Comparison of ENCODE assay signal across 9 mouse cellular contexts in genomic region chr16:94303203-94303535, GRCm38 (mm10). TPM values are rescaled to one million over a fixed set of nuclear protein-coding genes. Genes with fewer than 3 reads are reported as not detected.
A peak's percentile ranks its signal among the peaks of the same experiment; 100 is the strongest.
DNase-seq lines count a peak whose midpoint lies in the region; ATAC-seq and TF ChIP-seq lines count a peak whose summit lies in the region.
"Had no signal": no experiment of that assay in that cellular context is flagged by ENCODE, and none has a peak within 500 bp of the region (broad histone marks: within the 10 kb centered on the region; RNA-seq: fewer than 3 reads in every experiment).

No protein-coding gene starts in this region.

- H3K27ac ChIP-seq in cerebellum, adult 2 months (ENCODE audit: insufficient read depth, low read length) = peak overlapping the region; percentile 97
- no peak overlapping the region for H3K27ac ChIP-seq in limb, embryonic 13.5 days
- 0 out of 2 replicates have a peak overlapping the region, but pooled peaks have one; percentile 22 for H3K27ac ChIP-seq in stomach, embryonic 15.5 days
- H3K27ac ChIP-seq: liver, embryonic 14.5 days had no signal

- peaks cover 15% of the 10 kb centered on the region for H3K9me3 ChIP-seq in megakaryocyte, embryonic 14.5 days
- no peaks in the 10 kb centered on the region for H3K9me3 ChIP-seq in limb, embryonic 13.5 days
- H3K9me3 ChIP-seq in stomach, embryonic 15.5 days = no peaks in the 10 kb centered on the region

- no peaks in the 10 kb centered on the region for H3K36me3 ChIP-seq in megakaryocyte, embryonic 14.5 days (replicated peaks; ENCODE audit: low read length)
- H3K36me3 ChIP-seq in limb, embryonic 13.5 days = no peaks in the 10 kb centered on the region
- no peaks in the 10 kb centered on the region for H3K36me3 ChIP-seq in stomach, embryonic 15.5 days

- H3K4me2 ChIP-seq in limb, embryonic 13.5 days (replicated peaks) = peak overlapping the region; percentile 62
- peak overlapping the region; percentile 48 for H3K4me2 ChIP-seq in stomach, embryonic 15.5 days

- no peak for TF ChIP-seq POLR2A in cerebellum, adult 2 months (IDR thresholded peaks at IDR 0.05; ENCODE audit: borderline replicate concordance, insufficient read depth, low read length)

- DNase-seq in cerebellum, adult 2 months = no peak
- DNase-seq in cerebellum, adult 18-20 months = no peak
- no peak for DNase-seq in spleen, postnatal 36 days (ENCODE audit: low spot score in 2 of 2)
- no peak for DNase-seq in kidney, postnatal 36 days

- peaks cover 20% of the 10 kb centered on the region for H3K4me1 ChIP-seq in cerebellum, adult 2 months (ENCODE audit: control insufficient read depth, insufficient read depth, low read length)
- H3K4me1 ChIP-seq in megakaryocyte, embryonic 14.5 days = peaks cover 23% of the 10 kb centered on the region
- H3K4me1 ChIP-seq in limb, embryonic 13.5 days = peaks cover 25% of the 10 kb centered on the region
- H3K4me1 ChIP-seq in stomach, embryonic 15.5 days = peaks cover 20% of the 10 kb centered on the region; the same call in 1 of the 2 replicates

- no peaks in the 10 kb centered on the region for H3K27me3 ChIP-seq in cerebellum, adult 2 months (ENCODE audit: control insufficient read depth, insufficient read depth, low read length)
- H3K27me3 ChIP-seq in megakaryocyte, embryonic 14.5 days (replicated peaks) = peaks cover 29% of the 10 kb centered on the region
- peaks cover 14% of the 10 kb centered on the region for H3K27me3 ChIP-seq in limb, embryonic 13.5 days
- no peaks in the 10 kb centered on the region for H3K27me3 ChIP-seq in stomach, embryonic 15.5 days (replicated peaks)

- TF ChIP-seq CTCF in cerebellum, adult 2 months (IDR thresholded peaks at IDR 0.05; ENCODE audit: borderline replicate concordance, insufficient read depth, low read depth, low read length) = no peak

- H3K9ac ChIP-seq in limb, embryonic 13.5 days = peak overlapping the region; percentile 50; the same call in 1 of the 2 replicates
- H3K9ac ChIP-seq in stomach, embryonic 15.5 days = no peak overlapping the region
- H3K9ac ChIP-seq: liver, embryonic 14.5 days had no signal

- 4% methylated on average over 6 of the region's 6 CpGs for WGBS in cerebellum, adult 2 months
- 27% methylated on average over 6 of the region's 6 CpGs for WGBS in limb, embryonic 13.5 days
- WGBS in stomach, embryonic 15.5 days = 25% methylated on average over 6 of the region's 6 CpGs

- peak overlapping the region; percentile 75 for H3K4me3 ChIP-seq in cerebellum, adult 2 months (replicated peaks; ENCODE audit: insufficient read depth, low read depth, low read length)
- peak overlapping the region; percentile 44 for H3K4me3 ChIP-seq in megakaryocyte, embryonic 14.5 days (replicated peaks)
- H3K4me3 ChIP-seq in limb, embryonic 13.5 days = peak overlapping the region; percentile 28; the same call in 1 of the 2 replicates
- H3K4me3 ChIP-seq in stomach, embryonic 15.5 days (replicated peaks) = peak overlapping the region; percentile 16; the same call in 1 of the 2 replicates

- no peak for ATAC-seq in megakaryocyte, adult 5-6 weeks (ENCODE audit: poor library complexity, severe bottlenecking)
- no peak for ATAC-seq in limb, embryonic 13.5 days (ENCODE audit: low FRiP score, low read depth)
- no peak for ATAC-seq in stomach, embryonic 15.5 days (ENCODE audit: insufficient read depth, low FRiP score, low read depth)

RNA-seq across cellular contexts. Expression of gene Hlcs, which starts 10.2 kb away (rescaled TPM):
- polyA plus RNA-seq in cerebellum, adult 2 months (2012; rRNA removed) = 17.5 and 19.3 TPM in 2 replicates
- 1.6 and 1.8 TPM in 2 replicates for polyA plus RNA-seq in megakaryocyte, embryonic 14.5 days (2012; ENCODE audit: insufficient read depth, low replicate concordance)
- total RNA-seq in megakaryocyte, adult 5-6 weeks (2015) = 22.8 and 25.3 TPM in 2 replicates
- total RNA-seq in megakaryocyte, adult 5-6 weeks (2017) = 14.8 and 21.9 TPM in 2 replicates
- polyA plus RNA-seq in limb, embryonic 13.5 days (2015; fragmentation: Nextera tagmentation; extraction: Ambion mirVana) = 8.8 and 9.8 TPM in 2 replicates
- 9.1 and 11.2 TPM in 2 replicates for polyA plus RNA-seq in stomach, embryonic 15.5 days (2015; fragmentation: Nextera tagmentation; extraction: Ambion mirVana)

RNA-seq across cellular contexts. Expression of gene Ripply3, which starts 25.1 kb away (rescaled TPM):
- polyA plus RNA-seq in cerebellum, adult 2 months (2012; rRNA removed) = 0.46 TPM in 2 replicates
- not detected in 2 replicates for polyA plus RNA-seq in megakaryocyte, embryonic 14.5 days (2012; ENCODE audit: insufficient read depth, low replicate concordance)
- total RNA-seq in megakaryocyte, adult 5-6 weeks (2015) = 0.23 TPM in 1 of 2 replicates, not detected in the other
- total RNA-seq in megakaryocyte, adult 5-6 weeks (2017) = not detected in 2 replicates
- 3.1 and 3.2 TPM in 2 replicates for polyA plus RNA-seq in limb, embryonic 13.5 days (2015; fragmentation: Nextera tagmentation; extraction: Ambion mirVana)
- 7.6 and 7.9 TPM in 2 replicates for polyA plus RNA-seq in stomach, embryonic 15.5 days (2015; fragmentation: Nextera tagmentation; extraction: Ambion mirVana)

Comparison
In these comparisons a context has a peak if more than half of its experiments do, and no peak if none do; other contexts are left out.
1. H3K4me3 ChIP-seq: peak in every context shown above with its lines; median percentile 75 in cerebellum, adult 2 months; 44 in megakaryocyte, embryonic 14.5 days; 28 in limb, embryonic 13.5 days; 16 in stomach, embryonic 15.5 days.